Mouse (Mus musculus) forebrain, embryonic 16.5 days (tissue): ENCODE measurements around the gene Ncoa5. TPM values are rescaled to one million over a fixed set of nuclear protein-coding genes. Genes with fewer than 3 reads are reported as not detected.
A peak's percentile ranks its signal among the peaks of the same experiment; 100 is the strongest.

Experiments
- ATAC-seq: fragments of 200-750 bp; cut with Nextera tagmentation; 2 replicates; pipeline ENCODE4 v1.8.0; 2017; ENCODE audit warnings: mild to moderate bottlenecking, moderate library complexity
- H3K27ac ChIP-seq: fragments of 300-500 bp; sonication (generic); 2 replicates; pipeline ENCODE4 v1.5.1; 2014; ENCODE audit warnings: low read length, control low read depth
- H3K27me3 ChIP-seq: fragments of 300-500 bp; sonication (generic); replicated peaks from 2 replicates; pipeline ENCODE4 v1.6.1; 2014; ENCODE audit warnings: low read length; ENCODE audit not compliant: control insufficient read depth, insufficient read depth
- H3K36me3 ChIP-seq: fragments of 300-500 bp; sonication (generic); 2 replicates; pipeline ENCODE4 v1.6.1; 2014; ENCODE audit not compliant: control insufficient read depth, insufficient read depth
- H3K4me1 ChIP-seq: fragments of 300-500 bp; sonication (generic); replicated peaks from 2 replicates; pipeline ENCODE4 v1.6.1; 2014; ENCODE audit warnings: low read length; ENCODE audit not compliant: control insufficient read depth, insufficient read depth
- H3K4me2 ChIP-seq: fragments of 300-500 bp; sonication (generic); 2 replicates; pipeline ENCODE4 v1.6.1; 2014; ENCODE audit warnings: mild to moderate bottlenecking, low read length, control low read depth
- H3K4me3 ChIP-seq: fragments of 300-500 bp; sonication (generic); replicated peaks from 2 replicates; pipeline ENCODE4 v1.5.1; 2014; ENCODE audit warnings: mild to moderate bottlenecking, low read length, control low read depth
- H3K9ac ChIP-seq: fragments of 300-500 bp; sonication (generic); replicated peaks from 2 replicates; pipeline ENCODE4 v1.6.1; 2014; ENCODE audit warnings: low read depth, low read length, control low read depth
- H3K9me3 ChIP-seq: fragments of 300-500 bp; sonication (generic); 2 replicates; pipeline ENCODE4 v1.6.1; 2016; ENCODE audit warnings: low read length; ENCODE audit not compliant: control insufficient read depth
- WGBS: fragments of 180-500 bp; shearing (Covaris S2); extraction: QIAGEN DNeasy Blood & Tissue Kit; methylation state at CpG from one replicate; pipeline ENCODE4 v1.1.7; 2014; 5-methylcytosine and 5-hydroxymethylcytosine counted together
- polyA plus RNA-seq: library from polyadenylated mRNA; unstranded; fragments of >200 nt; fragmentation: Nextera tagmentation; extraction: Ambion mirVana; gene quantifications from 2 replicates; pipeline ENCODE4 v1.2.1, GENCODE M21; 2015

The Ncoa5 gene
- 128 and 138 TPM in 2 replicates for polyA plus RNA-seq

GRCm38 (mm10) chr2:165034131-165035057 lies at the start of gene Ncoa5:
TSS of gene Ncoa5 (minus strand) at chr2:165034867.
- ATAC-seq = peak; percentile 98
- peak within 1 kb of the TSS; percentile 99 for H3K4me3 ChIP-seq
- peaks cover 33% of the 10 kb centered on the region for H3K4me1 ChIP-seq
- no peaks in the 10 kb centered on the region for H3K36me3 ChIP-seq
- no peaks in the 10 kb centered on the region for H3K9me3 ChIP-seq
- WGBS = under 1% methylated on average over 85 of the region's 111 CpGs
- H3K27me3 ChIP-seq = no peaks in the 10 kb centered on the region
- H3K4me2 ChIP-seq = peak within 1 kb of the TSS; percentile 93
- peak within 1 kb of the TSS; percentile 99 for H3K9ac ChIP-seq
- H3K27ac ChIP-seq = peak within 1 kb of the TSS; percentile 91

GRCm38 (mm10) chr2:165081257-165081656 lies 46.6 kb upstream of the Ncoa5 start:
- H3K4me2 ChIP-seq = no peak overlapping the region
- no peaks in the 10 kb centered on the region for H3K9me3 ChIP-seq
- H3K4me3 ChIP-seq = no peak overlapping the region
- ATAC-seq = no peak
- WGBS = 15% methylated on average over 7 of the region's 7 CpGs
- no peaks in the 10 kb centered on the region for H3K36me3 ChIP-seq
- no peak overlapping the region for H3K9ac ChIP-seq
- H3K4me1 ChIP-seq = peaks cover 32% of the 10 kb centered on the region
- H3K27me3 ChIP-seq = peaks cover 7% of the 10 kb centered on the region
- H3K27ac ChIP-seq = no peak overlapping the region

- no peak for ATAC-seq
- Histone ChIP-seq H3K27ac (no peak overlapping the region), H3K9ac (no peak overlapping the region), H3K9me3 (no peaks in the 10 kb centered on the region), H3K4me1 (peaks cover 37% of the 10 kb centered on the region), H3K27me3 (peaks cover 7% of the 10 kb centered on the region), H3K4me2 (no peak overlapping the region), H3K36me3 (no peaks in the 10 kb centered on the region), H3K4me3 (no peak overlapping the region)
- WGBS = 30% methylated on average over 9 of the region's 9 CpGs
These were observed 46.0 kb upstream of the Ncoa5 start for GRCm38 (mm10) chr2:165080657-165081056.

- Histone ChIP-seq H3K36me3 (no peaks in the 10 kb centered on the region), H3K4me2 (no peak overlapping the region), H3K4me3 (no peak overlapping the region), H3K9me3 (no peaks in the 10 kb centered on the region), H3K9ac (0 out of 2 replicates have a peak overlapping the region, but pooled peaks have one; percentile 17), H3K4me1 (peaks cover 52% of the 10 kb centered on the region), H3K27me3 (peaks cover 7% of the 10 kb centered on the region), H3K27ac (no peak overlapping the region)
- 36% methylated on average over 10 of the region's 10 CpGs for WGBS
- no peak for ATAC-seq
These were observed 43.9 kb upstream of the Ncoa5 start for GRCm38 (mm10) chr2:165078605-165079004.

- ATAC-seq = no peak
- Histone ChIP-seq H3K4me2 (no peak overlapping the region), H3K9me3 (no peaks in the 10 kb centered on the region), H3K4me3 (no peak overlapping the region), H3K9ac (no peak overlapping the region), H3K36me3 (no peaks in the 10 kb centered on the region), H3K4me1 (peaks cover 58% of the 10 kb centered on the region), H3K27ac (no peak overlapping the region), H3K27me3 (peaks cover 7% of the 10 kb centered on the region)
- 38% methylated on average over 8 of the region's 8 CpGs for WGBS
These were observed 43.4 kb upstream of the Ncoa5 start for GRCm38 (mm10) chr2:165078045-165078444.

GRCm38 (mm10) chr2:165077055-165077454 lies 42.4 kb upstream of the Ncoa5 start:
- peak; percentile 71 for ATAC-seq
- no peaks in the 10 kb centered on the region for H3K36me3 ChIP-seq
- no peak overlapping the region for H3K27ac ChIP-seq
- peaks cover 60% of the 10 kb centered on the region for H3K4me1 ChIP-seq
- peaks cover 7% of the 10 kb centered on the region for H3K27me3 ChIP-seq
- H3K9me3 ChIP-seq = no peaks in the 10 kb centered on the region
- H3K9ac ChIP-seq = peak overlapping the region; percentile 37; the same call in 1 of the 2 replicates
- no peak overlapping the region for H3K4me2 ChIP-seq
- H3K4me3 ChIP-seq = no peak overlapping the region
- WGBS = 3% methylated on average over 9 of the region's 9 CpGs

GRCm38 (mm10) chr2:165074937-165075336 lies 40.3 kb upstream of the Ncoa5 start:
- no peak overlapping the region for H3K27ac ChIP-seq
- H3K27me3 ChIP-seq = peaks cover 5% of the 10 kb centered on the region; the same call in 1 of the 2 replicates
- H3K36me3 ChIP-seq = no peaks in the 10 kb centered on the region
- peaks cover 65% of the 10 kb centered on the region for H3K4me1 ChIP-seq
- peak; percentile 49; the same call in 1 of the 2 replicates for ATAC-seq
- WGBS = 37% methylated on average over 2 of the region's 2 CpGs
- H3K4me2 ChIP-seq = no peak overlapping the region
- no peaks in the 10 kb centered on the region for H3K9me3 ChIP-seq
- no peak overlapping the region for H3K9ac ChIP-seq
- no peak overlapping the region for H3K4me3 ChIP-seq

GRCm38 (mm10) chr2:165074081-165074884 lies 39.6 kb upstream of the Ncoa5 start:
- Histone ChIP-seq H3K9ac (no peak overlapping the region), H3K36me3 (no peaks in the 10 kb centered on the region), H3K4me2 (no peak overlapping the region), H3K27ac (no peak overlapping the region), H3K9me3 (no peaks in the 10 kb centered on the region), H3K27me3 (peaks cover 3% of the 10 kb centered on the region; the same call in 1 of the 2 replicates), H3K4me1 (peaks cover 68% of the 10 kb centered on the region), H3K4me3 (no peak overlapping the region)
- 41% methylated on average over 11 of the region's 11 CpGs for WGBS
- no peak for ATAC-seq

- Histone ChIP-seq H3K4me2 (peak overlapping the region; percentile 28; the same call in 1 of the 2 replicates), H3K36me3 (no peaks in the 10 kb centered on the region), H3K4me1 (peaks cover 66% of the 10 kb centered on the region), H3K9me3 (no peaks in the 10 kb centered on the region), H3K9ac (no peak overlapping the region), H3K27me3 (no peaks in the 10 kb centered on the region), H3K27ac (no peak overlapping the region), H3K4me3 (no peak overlapping the region)
- WGBS = 12% methylated on average over 9 of the region's 9 CpGs
- peak; percentile 19; the same call in 1 of the 2 replicates for ATAC-seq
These were observed 38.7 kb upstream of the Ncoa5 start for GRCm38 (mm10) chr2:165073381-165073781.
